In genomic region chr16:97428026-97428425, GRCm38 (mm10) we compare ENCODE assay signal across 27 mouse cellular contexts. TPM values are rescaled to one million over a fixed set of nuclear protein-coding genes. Genes with fewer than 3 reads are reported as not detected.
"Had no signal": no experiment of that assay in that cellular context is flagged by ENCODE, and none has a peak within 500 bp of the region (broad histone marks: within the 10 kb centered on the region; RNA-seq: fewer than 3 reads in every experiment).

No protein-coding gene starts in this region.

- H3K27ac ChIP-seq: gastrocnemius, adult 2 months; heart, embryonic 13.5 days; heart, embryonic 15.5 days; hindbrain, embryonic 13.5 days; hindbrain, embryonic 15.5 days; hindbrain, postnatal 0 days; kidney, embryonic 15.5 days; kidney, postnatal 0 days; limb, embryonic 13.5 days; limb, embryonic 15.5 days; liver, embryonic 12.5 days; liver, embryonic 14.5 days had no signal

- H3K9me3 ChIP-seq: heart, embryonic 13.5 days; heart, embryonic 15.5 days; hindbrain, embryonic 13.5 days; hindbrain, embryonic 15.5 days; kidney, embryonic 15.5 days; limb, embryonic 13.5 days; limb, embryonic 15.5 days; liver, embryonic 12.5 days had no signal

- DNase-seq: gastrocnemius, adult 2 months; gastrocnemius, postnatal 10 days; gastrocnemius, postnatal 25 days; heart, adult 18-20 months; heart, postnatal 14 days; heart, postnatal 36 days; kidney, adult 11 months; kidney, adult 2 months; kidney, adult 9 months; kidney, postnatal 14 days; kidney, postnatal 36 days; layer of hippocampus, adult 9-11 months; layer of hippocampus, postnatal 36 days had no signal

- H3K36me3 ChIP-seq: heart, embryonic 13.5 days; heart, embryonic 15.5 days; hindbrain, embryonic 13.5 days; hindbrain, embryonic 15.5 days; kidney, embryonic 15.5 days; limb, embryonic 13.5 days; limb, embryonic 15.5 days; liver, embryonic 12.5 days had no signal

- ATAC-seq: hindbrain, postnatal 0 days; intestine, embryonic 16.5 days; liver, embryonic 12.5 days had no signal

- H3K27me3 ChIP-seq: heart, embryonic 13.5 days; heart, embryonic 15.5 days; hindbrain, embryonic 13.5 days; hindbrain, embryonic 15.5 days; kidney, embryonic 15.5 days; limb, embryonic 13.5 days; limb, embryonic 15.5 days; liver, embryonic 12.5 days had no signal

- H3K4me3 ChIP-seq: gastrocnemius, adult 2 months; heart, embryonic 13.5 days; heart, embryonic 15.5 days; hindbrain, embryonic 13.5 days; hindbrain, embryonic 15.5 days; kidney, embryonic 15.5 days; limb, embryonic 13.5 days; limb, embryonic 15.5 days; liver, embryonic 12.5 days had no signal

- H3K4me1 ChIP-seq: heart, embryonic 15.5 days; hindbrain, embryonic 13.5 days; hindbrain, embryonic 15.5 days; kidney, embryonic 15.5 days; limb, embryonic 13.5 days; limb, embryonic 15.5 days; liver, embryonic 12.5 days had no signal

RNA-seq across cellular contexts. Expression of gene Mx1, which starts 34.7 kb away (rescaled TPM):
- polyA plus RNA-seq: heart, embryonic 11.5 days; heart, embryonic 15.5 days; hindbrain, embryonic 11.5 days; hindbrain, embryonic 13.5 days had no signal
